Mouse (Mus musculus) CH12.LX (cell line): Measurements from ENCODE around the gene Slc9a4.

Source experiments
- CTCF ChIP-seq, 2 experiments: IDR thresholded peaks in 1 of 2; conservative IDR thresholded peaks in 1 of 2; 2 replicates each; pipeline ENCODE4 v1.5.1; 2011 to 2012; ENCODE audit warnings: low read depth in 2 of 2, low read length in 2 of 2, improper control_type of control experiment in 1 of 2, inconsistent platforms in 1 of 2, mild to moderate bottlenecking in 1 of 2, moderate library complexity in 1 of 2
- ELF1 ChIP-seq: IDR thresholded peaks from 2 replicates; pipeline ENCODE4 v1.6.1; 2014; ENCODE audit warnings: low read depth, mild to moderate bottlenecking, inconsistent platforms, low read length, improper control_type of control experiment
- EP300 ChIP-seq: IDR thresholded peaks from 2 replicates; pipeline ENCODE4 v1.6.1; 2011; ENCODE audit warnings: low read length, improper control_type of control experiment
- KAT2A ChIP-seq: IDR thresholded peaks from 2 replicates; pipeline ENCODE4 v1.6.1; 2012; ENCODE audit warnings: low read length, improper control_type of control experiment, inconsistent platforms; ENCODE audit not compliant: insufficient replicate concordance
- MAZ ChIP-seq: IDR thresholded peaks from 2 replicates; pipeline ENCODE4 v1.6.1; 2012; ENCODE audit warnings: low read depth, mild to moderate bottlenecking, inconsistent platforms, low read length, improper control_type of control experiment, moderate library complexity
- POLR2A ChIP-seq: IDR thresholded peaks from 2 replicates; pipeline ENCODE4 v1.6.1; 2011; ENCODE audit warnings: low read depth, mild to moderate bottlenecking, improper control_type of control experiment, low read length
- RAD21 ChIP-seq: IDR thresholded peaks from 2 replicates; pipeline ENCODE4 v1.6.1; 2011; ENCODE audit warnings: low read depth, mild to moderate bottlenecking, low read length, improper control_type of control experiment, moderate library complexity
- ZKSCAN1 ChIP-seq: IDR thresholded peaks from 2 replicates; pipeline ENCODE4 v1.6.1; 2012; ENCODE audit warnings: low read depth, inconsistent platforms, low read length, improper control_type of control experiment, borderline replicate concordance

DNA sequence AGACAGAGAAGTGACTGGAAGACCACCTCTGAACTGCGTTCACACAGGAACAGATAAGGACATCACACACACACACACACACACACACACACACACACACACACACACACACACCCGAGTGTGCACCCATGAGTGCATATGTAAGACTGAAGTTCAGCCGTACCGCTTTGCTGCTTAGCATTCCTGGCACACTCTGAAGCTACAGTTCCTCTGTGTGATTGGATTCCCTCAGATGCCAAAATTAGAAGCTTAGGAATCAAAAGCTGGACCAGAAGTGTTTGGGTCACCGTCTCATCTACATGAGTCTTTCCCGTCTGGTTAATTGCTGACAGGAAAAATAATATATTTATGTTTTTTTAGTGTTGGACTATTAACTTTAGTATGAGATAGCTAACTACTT lies 81.0 kb downstream of the Slc9a4 start:
- no peak for TF ChIP-seq CTCF (conservative IDR thresholded peaks at IDR 0.05 in 1 of 2, IDR thresholded peaks at IDR 0.05 in 1 of 2; ENCODE audit: low read depth in 2 of 2, low read length in 2 of 2)
- no peak for TF ChIP-seq EP300
- no peak for TF ChIP-seq RAD21
- TF ChIP-seq POLR2A: no peak
- no peak for TF ChIP-seq ELF1
- TF ChIP-seq KAT2A: no peak
- no peak for TF ChIP-seq MAZ
- TF ChIP-seq ZKSCAN1: no peak
